Mouse (Mus musculus) adipocyte (in vitro differentiated cells): ENCODE data around the gene Klk4.
A peak's percentile ranks its signal among the peaks of the same experiment; 100 is the strongest.

ENCODE experiments used
- DNase-seq: peaks from one replicate; pipeline ENCODE4 v3.0.0-alpha.2; 2016; ENCODE audit warnings: low spot score

Gene Klk4

GRCm38 (mm10) chr7:43919559-43920451, 38.8 kb downstream of the Klk4 start:
- DNase-seq = peak; percentile 66

- DNase-seq = no peak
Measured at GRCm38 (mm10) chr7:43920582-43920981, 39.6 kb downstream of the Klk4 start.

GRCm38 (mm10) chr7:43921087-43921486, 40.1 kb downstream of the Klk4 start:
- DNase-seq = no peak

- DNase-seq = no peak
Measured at GRCm38 (mm10) chr7:43921941-43922340, 41.0 kb downstream of the Klk4 start.

- no peak for DNase-seq
Measured at GRCm38 (mm10) chr7:43925985-43926384, 45.0 kb downstream of the Klk4 start.

GRCm38 (mm10) chr7:43928521-43928920, 47.6 kb downstream of the Klk4 start:
- no peak for DNase-seq

- no peak for DNase-seq
Measured at GRCm38 (mm10) chr7:43932337-43932736, 51.4 kb downstream of the Klk4 start.

GRCm38 (mm10) chr7:43933440-43933839, 52.5 kb downstream of the Klk4 start, which contains the start of gene Klk15:
TSS of gene Klk15 (plus strand) at chr7:43933740.
- DNase-seq = no peak

GRCm38 (mm10) chr7:43934747-43935146, 53.8 kb downstream of the Klk4 start:
- no peak for DNase-seq
